Mouse (Mus musculus): ENCODE results near the gene Psmd1.

Gene Psmd1

GRCm38 (mm10) chr1:86161061-86161460 lies 96.9 kb downstream of the Psmd1 start:
- no peak for DNase-seq

- DNase-seq = no peak
Measured at GRCm38 (mm10) chr1:86174602-86175001, 110.4 kb downstream of the Psmd1 start.

- no peak for DNase-seq
Measured at GRCm38 (mm10) chr1:86176066-86176465, 111.9 kb downstream of the Psmd1 start.

- peak; percentile 90 for DNase-seq
Measured at GRCm38 (mm10) chr1:86178462-86179253, 114.5 kb downstream of the Psmd1 start.

GRCm38 (mm10) chr1:86182004-86182709 lies 118.0 kb downstream of the Psmd1 start:
- no peak for DNase-seq

- DNase-seq = no peak
Measured at GRCm38 (mm10) chr1:86183577-86184263, 119.5 kb downstream of the Psmd1 start.

GRCm38 (mm10) chr1:86186762-86187161 lies 122.6 kb downstream of the Psmd1 start:
- DNase-seq = no peak

GRCm38 (mm10) chr1:86187856-86188255 lies 123.7 kb downstream of the Psmd1 start:
- no peak for DNase-seq

- DNase-seq = no peak
Measured at GRCm38 (mm10) chr1:86188271-86188670, 124.1 kb downstream of the Psmd1 start.
